Mouse (Mus musculus): ENCODE measurements at regions not wholly inside any gene's neighbourhood (a gene's known extent, or its start where the extent isn't known, plus 50 kb on each side); places are given as distances from the start of the nearest gene placed in this dataset.

DNA sequence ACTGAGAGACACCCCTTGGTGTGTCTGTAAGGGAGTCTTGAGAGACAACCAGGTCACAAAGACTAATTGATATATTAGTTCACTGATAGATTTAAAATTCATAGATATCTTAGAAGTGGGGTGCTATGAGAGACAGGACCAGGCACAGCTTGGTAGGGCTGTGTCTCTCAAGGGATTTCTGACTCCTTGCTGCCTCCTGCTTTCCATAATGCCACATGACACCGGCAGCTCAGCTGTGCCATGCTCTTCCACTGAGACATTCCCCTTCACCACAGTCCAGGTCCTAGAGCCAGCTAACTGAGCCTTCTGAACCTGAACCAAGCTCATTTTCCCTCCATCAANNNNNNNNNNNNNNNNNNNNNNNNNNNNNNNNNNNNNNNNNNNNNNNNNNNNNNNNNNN lies 320.9 kb downstream of the Cdh26 start:
- 63% methylated on average over 1 of the region's 1 CpGs for WGBS
- DNase-seq (ENCODE audit: low spot score) (no peak), ATAC-seq (no peak)
- Histone ChIP-seq H3K4me2 (replicated peaks; ENCODE audit: low read depth, low read length) (no peak overlapping the region), H3K27ac (ENCODE audit: low read length) (no peak overlapping the region), H3K4me1 (ENCODE audit: insufficient read depth, low read depth, low read length) (no peaks in the 10 kb centered on the region), H3K27me3 (replicated peaks; ENCODE audit: insufficient read depth, low read length) (no peaks in the 10 kb centered on the region), H3K9me3 (ENCODE audit: low read length) (no peaks in the 10 kb centered on the region), H3K9ac (replicated peaks; ENCODE audit: low read depth) (no peak overlapping the region), H3K36me3 (ENCODE audit: insufficient read depth, low read length) (no peaks in the 10 kb centered on the region), H3K4me3 (ENCODE audit: low read depth, low read length) (no peak overlapping the region)
- TF ChIP-seq CTCF (IDR thresholded peaks at IDR 0.05) (peak; percentile 14; the same call in 1 of the 2 replicates), EP300 (IDR thresholded peaks at IDR 0.05) (no peak)

DNA sequence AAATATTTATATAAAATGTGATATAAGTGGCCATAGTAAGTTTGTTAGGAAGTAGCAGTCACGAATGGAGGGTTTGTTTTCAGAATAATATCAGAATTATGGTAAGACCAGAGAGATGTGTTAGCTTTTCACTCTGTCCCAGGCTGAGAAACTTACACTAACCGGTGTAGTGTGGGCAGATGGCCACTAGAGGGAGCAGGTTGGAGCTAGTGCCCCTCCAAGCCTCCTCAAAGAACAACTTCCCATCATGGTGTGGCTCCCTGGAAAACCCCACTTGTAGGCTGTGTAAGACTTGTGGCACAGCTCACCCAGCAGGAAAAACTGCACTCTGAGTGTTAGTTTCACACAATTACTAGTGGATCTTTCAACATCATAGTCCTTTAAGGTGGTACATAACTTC lies 328.0 kb downstream of the Cdh26 start:
- Histone ChIP-seq H3K9ac (replicated peaks; ENCODE audit: low read depth) (no peak overlapping the region), H3K27ac (ENCODE audit: low read length) (no peak overlapping the region), H3K4me1 (ENCODE audit: insufficient read depth, low read depth, low read length) (no peaks in the 10 kb centered on the region), H3K4me2 (replicated peaks; ENCODE audit: low read depth, low read length) (no peak overlapping the region), H3K9me3 (ENCODE audit: low read length) (no peaks in the 10 kb centered on the region), H3K36me3 (ENCODE audit: insufficient read depth, low read length) (no peaks in the 10 kb centered on the region), H3K27me3 (replicated peaks; ENCODE audit: insufficient read depth, low read length) (no peaks in the 10 kb centered on the region), H3K4me3 (ENCODE audit: low read depth, low read length) (no peak overlapping the region)
- TF ChIP-seq EP300 (IDR thresholded peaks at IDR 0.05), result no peak
- peak; percentile 84 for TF ChIP-seq CTCF (IDR thresholded peaks at IDR 0.05)
- peak; percentile 53 for DNase-seq (ENCODE audit: low spot score)
- 2% methylated on average over 2 of the region's 2 CpGs for WGBS
- ATAC-seq, result no peak

- no peaks in the 10 kb centered on the region for H3K4me1 ChIP-seq (ENCODE audit: insufficient read depth, low read depth, low read length)
- ATAC-seq, result no peak
- no peaks in the 10 kb centered on the region for H3K27me3 ChIP-seq (replicated peaks; ENCODE audit: insufficient read depth, low read length)
- WGBS, result 41% methylated on average over 4 of the region's 4 CpGs
- no peak overlapping the region for H3K9ac ChIP-seq (replicated peaks; ENCODE audit: low read depth)
- no peak overlapping the region for H3K4me3 ChIP-seq (ENCODE audit: low read depth, low read length)
- DNase-seq (ENCODE audit: low spot score), result no peak
- H3K9me3 ChIP-seq (ENCODE audit: low read length), result no peaks in the 10 kb centered on the region
- TF ChIP-seq EP300 (IDR thresholded peaks at IDR 0.05), result no peak
- TF ChIP-seq CTCF (IDR thresholded peaks at IDR 0.05), result no peak
- H3K27ac ChIP-seq (ENCODE audit: low read length), result no peak overlapping the region
- no peak overlapping the region for H3K4me2 ChIP-seq (replicated peaks; ENCODE audit: low read depth, low read length)
- no peaks in the 10 kb centered on the region for H3K36me3 ChIP-seq (ENCODE audit: insufficient read depth, low read length)
These were observed 338.2 kb downstream of the Cdh26 start for GRCm38 (mm10) chr2:178768526-178768925.

GRCm38 (mm10) chr2:178769001-178769400 lies 338.7 kb downstream of the Cdh26 start:
- no peak overlapping the region for H3K9ac ChIP-seq (replicated peaks; ENCODE audit: low read depth)
- no peaks in the 10 kb centered on the region for H3K36me3 ChIP-seq (ENCODE audit: insufficient read depth, low read length)
- no peaks in the 10 kb centered on the region for H3K27me3 ChIP-seq (replicated peaks; ENCODE audit: insufficient read depth, low read length)
- no peaks in the 10 kb centered on the region for H3K4me1 ChIP-seq (ENCODE audit: insufficient read depth, low read depth, low read length)
- no peaks in the 10 kb centered on the region for H3K9me3 ChIP-seq (ENCODE audit: low read length)
- no peak for DNase-seq (ENCODE audit: low spot score)
- no peak overlapping the region for H3K4me2 ChIP-seq (replicated peaks; ENCODE audit: low read depth, low read length)
- TF ChIP-seq EP300 (IDR thresholded peaks at IDR 0.05) (no peak), CTCF (IDR thresholded peaks at IDR 0.05) (no peak)
- ATAC-seq, result no peak
- no peak overlapping the region for H3K27ac ChIP-seq (ENCODE audit: low read length)
- H3K4me3 ChIP-seq (ENCODE audit: low read depth, low read length), result no peak overlapping the region
- 77% methylated on average over 4 of the region's 4 CpGs for WGBS

GRCm38 (mm10) chr2:178771435-178771834 lies 341.1 kb downstream of the Cdh26 start:
- no peak overlapping the region for H3K9ac ChIP-seq (replicated peaks; ENCODE audit: low read depth)
- WGBS, result 40% methylated on average over 1 of the region's 1 CpGs
- H3K4me1 ChIP-seq (ENCODE audit: insufficient read depth, low read depth, low read length), result no peaks in the 10 kb centered on the region
- no peak for TF ChIP-seq EP300 (IDR thresholded peaks at IDR 0.05)
- no peak for TF ChIP-seq CTCF (IDR thresholded peaks at IDR 0.05)
- no peak overlapping the region for H3K27ac ChIP-seq (ENCODE audit: low read length)
- no peaks in the 10 kb centered on the region for H3K9me3 ChIP-seq (ENCODE audit: low read length)
- H3K27me3 ChIP-seq (replicated peaks; ENCODE audit: insufficient read depth, low read length), result no peaks in the 10 kb centered on the region
- no peaks in the 10 kb centered on the region for H3K36me3 ChIP-seq (ENCODE audit: insufficient read depth, low read length)
- no peak for DNase-seq (ENCODE audit: low spot score)
- ATAC-seq, result no peak
- no peak overlapping the region for H3K4me2 ChIP-seq (replicated peaks; ENCODE audit: low read depth, low read length)
- H3K4me3 ChIP-seq (ENCODE audit: low read depth, low read length), result no peak overlapping the region

DNA sequence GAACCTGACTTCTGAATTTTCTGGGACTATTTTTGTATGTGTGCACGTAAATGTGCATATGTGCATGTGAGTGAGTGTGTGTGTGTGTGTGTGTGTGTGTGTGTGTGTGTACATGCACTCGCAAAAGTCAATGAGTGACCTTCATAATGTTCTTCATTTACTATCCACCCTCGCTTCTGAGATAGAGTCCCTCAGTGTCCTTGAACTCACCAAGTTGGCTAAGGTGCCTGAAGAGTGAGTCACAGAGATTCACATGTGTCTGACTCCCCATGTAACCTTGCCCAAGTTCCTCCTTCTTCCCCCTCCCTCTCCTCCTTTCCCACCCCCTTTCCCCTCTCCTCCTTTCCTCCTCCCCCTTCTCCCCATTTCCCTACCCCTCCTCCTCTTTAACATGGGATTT lies 341.6 kb downstream of the Cdh26 start:
- Histone ChIP-seq H3K36me3 (ENCODE audit: insufficient read depth, low read length) (no peaks in the 10 kb centered on the region), H3K9ac (replicated peaks; ENCODE audit: low read depth) (no peak overlapping the region), H3K9me3 (ENCODE audit: low read length) (no peaks in the 10 kb centered on the region), H3K4me3 (ENCODE audit: low read depth, low read length) (no peak overlapping the region), H3K27ac (ENCODE audit: low read length) (no peak overlapping the region), H3K4me1 (ENCODE audit: insufficient read depth, low read depth, low read length) (no peaks in the 10 kb centered on the region), H3K4me2 (replicated peaks; ENCODE audit: low read depth, low read length) (no peak overlapping the region), H3K27me3 (replicated peaks; ENCODE audit: insufficient read depth, low read length) (no peaks in the 10 kb centered on the region)
- ATAC-seq, result no peak
- 81% methylated on average over 3 of the region's 3 CpGs for WGBS
- TF ChIP-seq EP300 (IDR thresholded peaks at IDR 0.05) (no peak), CTCF (IDR thresholded peaks at IDR 0.05) (no peak)
- no peak for DNase-seq (ENCODE audit: low spot score)
